Mouse (Mus musculus) embryo, embryonic 9.5 days (tissue): ENCODE results near the gene Lrrc19.
"Not testable (repeated sequence)": the region's sequence is repeated elsewhere in the genome, so short reads cannot be mapped to it uniquely, and the experiment has no call there.

Experiments used
- DNase-seq: peaks from one replicate; pipeline ENCODE4 v3.0.0-alpha.2; 2017; ENCODE audit errors: extremely low spot score

The Lrrc19 gene

DNA sequence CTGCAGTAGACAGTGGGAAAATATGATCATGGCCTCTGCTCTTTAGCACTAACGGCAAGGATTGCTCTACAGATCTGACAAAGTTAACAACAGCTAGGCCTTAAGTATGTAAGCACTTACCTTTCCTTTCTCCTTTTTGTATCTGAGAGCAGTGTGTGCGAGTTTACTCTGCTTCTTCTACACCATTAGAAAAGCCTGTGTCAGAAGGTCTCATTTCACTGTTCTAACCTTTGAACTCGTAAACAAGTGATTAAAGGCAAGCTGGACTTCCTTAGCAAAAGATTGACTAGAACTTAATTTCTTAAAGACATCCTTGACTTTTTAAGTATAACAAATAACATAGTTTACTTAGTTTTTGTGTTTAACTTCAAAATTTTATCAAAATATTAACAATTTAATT lies at the start of gene Lrrc19:
TSS of gene Lrrc19 (minus strand) at position 225 of the 400 bp plus-strand sequence.
- DNase-seq: no peak

- DNase-seq: no peak
These were observed 46.4 kb upstream of the Lrrc19 start for GRCm38 (mm10) chr4:94696368-94696767.

DNA sequence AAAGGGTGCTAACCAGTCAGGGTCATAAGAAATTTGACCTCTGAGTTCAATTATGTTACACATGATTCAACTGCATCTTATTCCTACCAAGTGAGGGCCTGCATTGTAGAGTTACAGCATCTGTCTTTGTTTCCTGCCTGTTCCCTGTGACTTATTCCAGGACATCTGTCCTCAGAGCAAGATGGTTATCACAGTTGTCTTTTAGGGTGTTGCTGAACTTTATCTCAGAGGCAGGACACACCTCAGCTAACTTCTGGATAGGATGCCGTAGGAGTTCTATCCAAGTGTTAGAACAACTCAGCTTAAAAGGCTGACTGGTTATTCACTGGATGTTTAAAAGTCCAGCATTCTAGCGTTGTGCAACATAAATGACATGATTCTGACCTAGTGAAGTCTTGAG lies 42.2 kb upstream of the Lrrc19 start:
- no peak for DNase-seq

GRCm38 (mm10) chr4:94691078-94691477 lies 41.1 kb upstream of the Lrrc19 start:
- no peak for DNase-seq

- DNase-seq: not testable (repeated sequence)
These were observed 39.9 kb upstream of the Lrrc19 start for GRCm38 (mm10) chr4:94689804-94690203.

GRCm38 (mm10) chr4:94683305-94683704 lies 33.4 kb upstream of the Lrrc19 start:
- DNase-seq: no peak

DNA sequence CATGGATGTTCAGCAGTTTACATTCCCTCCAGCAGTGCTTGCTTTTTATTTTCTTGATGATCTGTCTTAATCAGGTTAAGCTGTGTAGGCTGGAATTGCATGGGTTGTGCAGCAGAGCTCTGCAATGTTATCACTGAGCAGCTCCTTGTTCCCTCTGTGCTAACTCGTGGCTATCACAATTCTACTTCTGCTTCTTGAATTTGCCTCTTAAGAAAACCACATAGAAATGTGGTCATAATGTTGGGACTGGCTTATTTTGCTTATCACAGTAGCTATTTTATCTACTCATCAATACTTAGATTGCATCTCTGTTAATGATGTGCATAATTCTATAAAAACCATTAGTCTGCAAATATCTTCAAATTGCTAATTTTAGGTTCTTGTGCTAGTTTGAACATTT lies 32.1 kb upstream of the Lrrc19 start:
- DNase-seq: no peak

DNA sequence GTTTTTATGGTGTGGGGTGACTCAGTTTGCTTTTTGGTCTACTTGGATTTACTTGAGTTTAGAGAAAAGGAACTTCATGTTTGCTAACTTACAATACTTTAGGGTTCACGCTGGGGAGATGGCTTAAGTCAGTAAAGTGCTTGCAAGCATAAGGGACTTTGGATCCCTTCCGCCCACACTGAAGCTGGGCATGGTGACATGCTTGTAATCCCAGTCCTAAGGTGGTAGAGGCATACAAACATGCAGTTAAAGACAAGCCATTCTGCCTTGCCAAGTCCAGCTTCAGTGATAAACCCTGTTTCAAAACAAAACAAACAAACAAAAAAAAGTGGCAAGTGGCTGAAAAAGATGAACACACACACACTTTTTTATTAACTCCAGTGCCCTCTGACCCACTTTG lies 31.2 kb upstream of the Lrrc19 start:
- DNase-seq: no peak

- no peak for DNase-seq
These were observed 30.7 kb upstream of the Lrrc19 start for GRCm38 (mm10) chr4:94680662-94681061.

- peak; percentile 20 for DNase-seq
These were observed 19.8 kb upstream of the Lrrc19 start for GRCm38 (mm10) chr4:94669718-94670117.

DNA sequence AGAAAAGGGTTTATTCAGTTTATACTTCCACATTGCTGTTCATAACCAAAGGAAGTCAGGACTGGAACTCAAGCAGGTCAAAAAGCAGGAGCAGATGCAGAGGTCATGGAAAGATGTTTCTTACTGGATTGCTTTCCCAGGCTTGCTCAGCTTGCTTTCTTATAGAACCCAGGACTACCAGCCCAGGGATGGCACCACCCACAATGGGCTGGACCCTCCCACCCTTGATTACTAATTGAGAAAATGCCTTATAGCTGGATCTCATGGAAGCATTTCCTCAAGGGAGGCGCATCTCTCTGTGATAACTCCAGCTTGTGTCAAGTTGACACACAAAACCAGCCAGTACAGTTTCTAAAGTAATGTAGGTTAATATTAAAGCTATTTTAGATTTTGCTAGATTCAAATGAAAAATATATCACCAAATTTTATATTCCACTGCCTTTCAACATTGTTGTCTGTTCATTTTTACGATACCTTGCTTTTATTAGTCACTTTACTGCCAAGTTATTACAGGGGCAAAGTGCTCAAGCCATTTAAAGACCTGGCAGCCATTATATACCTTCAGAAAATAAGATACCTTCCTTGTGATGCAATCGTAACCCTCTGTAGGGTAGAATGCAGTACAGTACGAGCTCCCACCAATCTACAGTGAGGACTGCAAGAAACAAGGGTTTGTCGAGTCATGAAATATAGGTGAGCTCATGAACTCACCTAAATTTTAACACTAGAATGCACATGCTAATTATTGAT lies 657 bp upstream of the Lrrc19 start:
- DNase-seq: not testable (repeated sequence)

- DNase-seq: no peak
These were observed 6.8 kb downstream of the Lrrc19 start for GRCm38 (mm10) chr4:94643141-94643540.

DNA sequence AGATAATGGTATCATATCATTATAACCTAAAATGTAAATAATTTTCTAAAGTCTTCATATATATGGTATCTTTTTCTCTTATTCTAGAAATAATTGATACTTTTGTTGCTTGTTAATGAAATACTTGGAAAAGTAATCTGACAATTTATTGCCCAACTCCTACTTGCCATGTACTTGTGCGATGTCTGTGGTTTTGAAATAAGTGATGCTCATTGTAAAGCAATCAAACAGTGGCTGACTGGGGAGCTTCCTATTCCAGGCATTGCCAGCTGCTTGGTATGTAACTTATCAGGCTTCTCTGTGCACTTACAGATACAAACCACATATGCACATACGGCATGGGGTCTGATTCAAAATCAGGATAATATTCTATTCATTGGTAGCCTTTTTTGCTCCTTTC lies 29.9 kb downstream of the Lrrc19 start:
- DNase-seq: no peak

GRCm38 (mm10) chr4:94614627-94615006 lies 35.3 kb downstream of the Lrrc19 start:
- no peak for DNase-seq

- peak; percentile 96 for DNase-seq
These were observed 35.8 kb downstream of the Lrrc19 start, which contains the start of gene Ift74 for GRCm38 (mm10) chr4:94613972-94614626. Gene Ift74 (plus strand): TSS chr4:94614491.

DNA sequence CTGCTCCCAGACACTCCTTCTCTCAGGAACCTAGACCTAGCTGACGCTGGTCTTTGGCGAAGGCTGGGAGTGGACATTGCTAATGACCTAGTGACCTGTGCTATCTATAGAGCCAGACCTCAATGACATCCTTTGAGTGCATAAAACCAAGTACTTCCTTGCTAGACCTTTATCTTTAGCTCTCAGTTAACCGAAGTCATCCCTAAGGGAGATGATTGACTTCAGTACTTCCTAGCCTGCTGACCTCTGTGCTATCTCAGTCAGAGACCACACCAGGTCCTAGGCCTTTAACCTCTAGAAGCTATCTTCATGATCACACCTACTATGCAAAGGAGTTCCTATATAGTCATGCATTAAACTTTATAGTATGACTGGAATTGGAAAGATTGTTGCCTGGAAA lies 39.6 kb downstream of the Lrrc19 start:
- no peak for DNase-seq

- no peak for DNase-seq
These were observed 44.4 kb downstream of the Lrrc19 start for GRCm38 (mm10) chr4:94605591-94605990.

- DNase-seq: no peak
These were observed 45.4 kb downstream of the Lrrc19 start for GRCm38 (mm10) chr4:94604452-94605019.

DNA sequence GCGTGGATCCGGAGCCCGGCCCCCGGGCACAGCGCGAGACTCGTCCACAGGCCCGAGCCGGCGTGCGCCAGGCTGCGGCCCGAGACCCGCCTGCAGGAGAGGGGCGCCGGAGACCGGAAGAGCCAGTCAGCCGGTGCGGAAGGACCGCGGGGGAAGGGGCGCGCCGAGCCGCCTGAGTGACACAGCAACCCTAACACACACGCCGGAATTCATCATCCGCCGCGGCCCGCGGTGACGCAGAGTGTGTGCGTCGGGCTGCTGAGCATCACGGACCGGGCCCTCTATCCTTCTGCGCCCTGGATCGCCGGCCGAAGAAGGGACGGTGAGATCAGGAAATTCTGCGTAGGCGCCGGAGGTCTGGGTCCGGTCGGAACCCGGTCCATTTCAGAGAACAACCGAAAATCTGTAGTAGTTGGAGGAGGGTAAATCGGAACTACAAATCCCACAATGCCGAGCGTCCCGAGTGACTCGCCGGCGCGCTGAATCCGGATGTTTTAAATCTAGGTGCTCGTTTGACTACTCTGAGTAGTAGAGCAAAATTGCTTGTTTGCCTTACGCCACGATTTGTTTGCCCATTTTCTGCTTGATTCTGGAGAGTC lies 46.8 kb downstream of the Lrrc19 start, which contains the start of gene Plaa:
TSS of gene Plaa (minus strand) at position 214 of the 599 bp plus-strand sequence.
- peak; percentile 94 for DNase-seq

DNA sequence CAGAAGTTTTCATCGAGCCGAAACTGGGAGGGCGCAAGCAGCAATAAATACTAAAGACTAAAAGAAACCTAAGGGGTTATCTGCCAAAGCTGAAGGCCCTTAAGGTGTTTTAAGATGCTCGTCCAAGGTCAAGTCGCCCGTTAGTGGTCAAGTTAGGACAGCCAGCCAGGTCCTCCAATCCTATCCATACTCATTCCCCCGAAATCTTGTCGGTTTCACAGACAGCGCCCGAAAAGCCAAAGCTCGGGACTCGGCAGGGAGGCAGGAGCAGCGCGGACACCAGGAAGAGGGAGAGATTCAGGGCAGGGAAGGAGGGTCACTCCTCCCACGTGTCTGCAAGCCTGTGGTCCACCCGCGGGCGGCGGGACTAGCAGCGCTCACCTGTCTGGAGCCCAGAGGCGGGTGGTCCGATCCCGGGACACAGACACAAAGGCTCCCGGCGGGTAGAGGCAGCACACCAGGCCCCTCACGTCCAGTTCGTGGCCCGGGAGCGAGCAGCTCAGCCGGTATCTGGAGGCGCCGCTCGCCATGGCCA lies 47.4 kb downstream of the Lrrc19 start:
- DNase-seq: no peak

DNA sequence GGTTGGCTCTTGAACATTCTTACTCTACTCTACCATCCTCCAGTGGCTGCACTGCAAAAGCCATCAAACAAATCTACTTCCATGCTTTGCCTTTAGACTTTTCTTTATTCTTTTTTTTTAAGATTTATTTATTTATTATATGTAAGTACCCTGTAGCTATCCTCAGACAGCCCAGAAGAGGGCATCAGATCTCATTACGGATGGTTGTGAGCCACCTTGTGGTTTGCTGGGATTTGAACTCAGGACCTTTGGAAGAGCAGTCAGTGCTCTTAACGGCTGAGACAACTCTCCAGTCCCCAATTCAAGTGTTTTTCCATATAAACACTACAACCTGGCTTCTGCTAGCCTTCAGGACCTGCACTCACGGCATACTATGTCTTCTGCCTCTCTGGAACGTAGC lies 48.5 kb downstream of the Lrrc19 start:
- no peak for DNase-seq

DNA sequence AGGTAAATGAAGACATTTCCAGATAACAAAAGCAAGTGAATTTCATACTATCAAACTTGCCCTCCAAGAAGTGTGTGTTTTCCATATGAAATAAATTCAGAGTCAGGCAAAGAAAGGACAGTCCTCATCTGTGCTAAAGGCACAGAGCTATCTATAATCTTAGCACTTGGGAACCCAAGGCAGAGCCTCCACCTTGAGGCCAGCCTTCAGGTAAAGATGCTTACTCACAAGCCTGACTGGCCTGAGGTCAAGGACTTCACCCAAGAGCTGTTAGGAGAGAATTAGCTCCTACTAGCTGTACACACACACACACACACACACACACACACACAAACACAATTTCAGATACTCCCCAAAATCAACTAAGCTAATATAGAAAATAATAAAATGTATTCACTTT lies 57.2 kb downstream of the Lrrc19 start:
- no peak for DNase-seq
